Mouse (Mus musculus) c-Kit-negative CD71-positive TER-119-positive erythroid progenitor cells, embryonic 14.5 days (primary cell): ENCODE results near the gene Triobp.

Source experiments
- DNase-seq: peaks from one replicate; pipeline ENCODE4 v3.0.0-alpha.2; 2013; ENCODE audit warnings: low read depth, low spot score

Triobp gene

GRCm38 (mm10) chr15:78962885-78963284, 15.4 kb downstream of the Triobp start:
- DNase-seq, result no peak

GRCm38 (mm10) chr15:78971626-78972025, 24.1 kb downstream of the Triobp start:
- DNase-seq, result no peak

- no peak for DNase-seq
These were observed 26.4 kb downstream of the Triobp start for GRCm38 (mm10) chr15:78973950-78974349.

- no peak for DNase-seq
These were observed 30.2 kb downstream of the Triobp start for GRCm38 (mm10) chr15:78977676-78978159.

GRCm38 (mm10) chr15:78978875-78979274, 31.4 kb downstream of the Triobp start:
- DNase-seq, result no peak

GRCm38 (mm10) chr15:78980084-78980483, 32.6 kb downstream of the Triobp start:
- DNase-seq, result no peak

- DNase-seq, result peak; percentile 82
These were observed 35.3 kb downstream of the Triobp start for GRCm38 (mm10) chr15:78982658-78983435.

GRCm38 (mm10) chr15:78983436-78984285, 36.1 kb downstream of the Triobp start:
- peak; percentile 58 for DNase-seq

- DNase-seq, result no peak
These were observed 36.8 kb downstream of the Triobp start for GRCm38 (mm10) chr15:78984286-78984778.

GRCm38 (mm10) chr15:78986536-78987220, 39.2 kb downstream of the Triobp start:
- DNase-seq, result no peak

- DNase-seq, result no peak
These were observed 41.0 kb downstream of the Triobp start for GRCm38 (mm10) chr15:78988499-78988971.

GRCm38 (mm10) chr15:78989152-78990092, 41.9 kb downstream of the Triobp start:
- DNase-seq, result no peak

GRCm38 (mm10) chr15:78990093-78990463, 42.6 kb downstream of the Triobp start:
- DNase-seq, result no peak

GRCm38 (mm10) chr15:78990970-78991525, 43.5 kb downstream of the Triobp start:
- no peak for DNase-seq

- no peak for DNase-seq
These were observed 44.7 kb downstream of the Triobp start for GRCm38 (mm10) chr15:78992235-78992634.

- DNase-seq, result no peak
These were observed 45.4 kb downstream of the Triobp start for GRCm38 (mm10) chr15:78992925-78993324.

- DNase-seq, result no peak
These were observed 48.4 kb downstream of the Triobp start for GRCm38 (mm10) chr15:78995916-78996315.

GRCm38 (mm10) chr15:78996663-78997062, 49.1 kb downstream of the Triobp start:
- no peak for DNase-seq

GRCm38 (mm10) chr15:78998348-78998747, 50.8 kb downstream of the Triobp start:
- DNase-seq, result no peak

GRCm38 (mm10) chr15:78999586-78999985, 52.1 kb downstream of the Triobp start:
- no peak for DNase-seq
